Mouse (Mus musculus): ENCODE measurements around the gene Gm9833.
A peak's percentile ranks its signal among the peaks of the same experiment; 100 is the strongest.
"Not testable (repeated sequence)": the region's sequence is repeated elsewhere in the genome, so short reads cannot be mapped to it uniquely, and the experiment has no call there.

The Gm9833 gene

DNA sequence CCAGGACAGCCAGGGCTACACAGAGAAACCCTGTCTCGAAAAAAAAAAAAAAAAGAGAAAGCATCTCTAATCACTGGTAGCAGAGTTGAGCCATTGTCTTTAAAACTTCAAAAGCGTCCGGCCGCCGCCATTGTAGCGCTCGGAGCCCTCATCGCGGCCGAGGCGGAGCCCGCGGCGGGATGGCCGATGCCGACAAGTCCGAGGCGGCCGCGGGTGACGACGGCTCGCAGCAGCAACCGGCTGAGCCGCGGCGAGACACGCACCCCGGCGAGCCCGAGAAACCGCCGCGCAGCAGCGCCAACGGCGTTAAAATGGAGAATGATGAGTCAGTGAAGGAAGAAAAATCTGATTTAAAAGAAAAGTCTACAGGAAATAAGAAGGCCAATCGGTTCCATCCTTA, at the start of gene Gm9833:
Gene Gm9833 (plus strand): TSS at position 117 of the 400 bp plus-strand sequence.
- not testable (repeated sequence) for DNase-seq (ENCODE audit: low read depth, low spot score)

- DNase-seq (ENCODE audit: low read depth, low spot score), result no peak
Observed at GRCm38 (mm10) chr3:10070070-10070469, 17.8 kb upstream of the Gm9833 start.

GRCm38 (mm10) chr3:10075826-10076225, 12.1 kb upstream of the Gm9833 start:
- no peak for DNase-seq (ENCODE audit: low read depth, low spot score)

DNA sequence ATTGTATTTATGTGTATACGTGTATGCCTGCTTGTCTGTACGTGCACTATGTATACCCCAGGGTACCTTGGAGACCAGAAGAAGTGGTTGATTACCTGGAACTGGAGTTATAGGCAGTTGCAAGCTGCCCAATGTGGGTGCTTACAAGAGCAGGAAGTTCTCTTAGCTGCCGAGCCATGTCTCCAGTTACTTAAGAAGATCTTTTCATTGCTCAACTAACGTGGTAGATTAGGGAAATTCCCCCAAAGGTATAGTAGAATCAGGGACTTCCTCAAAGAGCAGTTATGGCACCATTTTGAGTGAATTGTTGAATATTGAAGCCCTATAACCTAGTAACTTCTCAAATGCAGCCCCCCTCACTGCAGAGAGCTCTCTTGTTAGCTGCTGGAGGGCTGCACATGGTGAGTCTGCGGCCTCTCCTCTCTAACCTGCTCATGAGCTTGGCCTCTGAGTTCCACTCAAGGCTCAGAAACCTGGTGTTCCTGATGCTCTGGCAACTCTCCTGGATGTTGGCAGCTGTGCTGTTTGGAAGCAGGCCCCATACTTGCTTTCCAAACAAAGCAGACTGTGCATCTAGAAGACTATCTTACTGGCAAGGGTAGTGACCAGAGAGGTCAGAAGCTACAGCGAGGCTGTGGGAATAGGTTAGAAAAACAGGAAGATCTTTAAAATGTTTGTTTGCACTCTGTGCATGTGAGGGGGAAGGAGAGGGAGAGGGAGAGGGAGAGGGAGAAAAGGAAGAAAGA, 10.6 kb upstream of the Gm9833 start:
- DNase-seq (ENCODE audit: low read depth, low spot score), result peak; percentile 15

GRCm38 (mm10) chr3:10078113-10078512, 9.8 kb upstream of the Gm9833 start:
- no peak for DNase-seq (ENCODE audit: low read depth, low spot score)

GRCm38 (mm10) chr3:10081336-10081735, 6.6 kb upstream of the Gm9833 start:
- no peak for DNase-seq (ENCODE audit: low read depth, low spot score)

DNA sequence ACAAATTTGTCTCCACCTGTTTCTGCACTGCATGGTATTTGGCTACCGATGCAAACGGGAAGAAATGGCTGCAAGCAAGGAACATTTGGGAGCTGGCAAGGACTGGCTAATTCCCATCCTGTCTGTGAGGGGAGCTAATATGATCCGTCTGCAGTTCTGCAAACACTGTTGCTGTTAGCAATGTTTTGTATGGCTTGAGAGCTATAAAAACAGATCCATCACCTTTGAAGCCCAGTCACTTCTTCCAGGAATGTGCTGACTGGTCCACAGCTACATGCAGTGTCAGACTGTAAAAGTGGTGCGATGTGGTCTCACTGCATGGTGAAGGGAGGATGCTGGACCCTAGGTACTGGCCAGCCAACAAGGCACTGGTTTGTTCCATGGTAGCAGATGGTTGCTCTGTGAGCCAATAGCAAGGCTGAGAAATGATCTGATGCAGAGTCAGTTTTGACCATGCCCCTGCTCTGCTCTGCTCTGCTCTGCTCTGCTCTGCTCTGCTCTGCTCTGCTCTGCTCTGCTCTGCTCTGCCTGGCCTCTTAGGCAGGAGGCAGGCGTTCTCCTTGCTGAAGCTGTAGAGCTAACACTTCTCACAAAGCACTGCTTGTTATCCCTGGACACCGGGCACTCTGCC, 5.9 kb upstream of the Gm9833 start:
- no peak for DNase-seq (ENCODE audit: low read depth, low spot score)

DNA sequence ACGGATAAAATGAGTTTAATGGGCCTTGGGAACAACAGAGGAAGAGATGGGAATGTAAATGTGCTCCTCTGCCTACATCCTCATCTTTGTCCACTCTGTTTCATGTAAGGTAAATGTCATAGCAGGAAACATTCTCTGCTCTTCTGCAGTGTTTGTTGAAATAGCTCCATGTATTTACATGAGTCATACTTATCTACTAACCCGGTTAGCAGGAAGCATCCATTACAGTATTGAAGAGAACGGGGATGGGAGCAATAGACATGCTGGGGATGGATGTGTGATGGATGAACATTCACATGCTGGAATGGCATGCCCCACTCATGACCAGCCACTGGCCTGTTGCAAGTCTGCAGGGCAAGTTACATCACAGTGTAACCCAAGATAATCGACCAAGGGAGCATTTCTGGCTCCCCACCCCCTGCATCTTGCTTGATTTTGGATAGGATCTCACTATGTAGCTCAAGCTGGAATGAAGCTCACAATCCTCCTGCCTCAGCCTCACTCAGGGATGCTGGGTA, 5.3 kb upstream of the Gm9833 start:
- no peak for DNase-seq (ENCODE audit: low read depth, low spot score)

- DNase-seq (ENCODE audit: low read depth, low spot score), result no peak
Observed at GRCm38 (mm10) chr3:10084102-10084501, 3.8 kb upstream of the Gm9833 start.

DNA sequence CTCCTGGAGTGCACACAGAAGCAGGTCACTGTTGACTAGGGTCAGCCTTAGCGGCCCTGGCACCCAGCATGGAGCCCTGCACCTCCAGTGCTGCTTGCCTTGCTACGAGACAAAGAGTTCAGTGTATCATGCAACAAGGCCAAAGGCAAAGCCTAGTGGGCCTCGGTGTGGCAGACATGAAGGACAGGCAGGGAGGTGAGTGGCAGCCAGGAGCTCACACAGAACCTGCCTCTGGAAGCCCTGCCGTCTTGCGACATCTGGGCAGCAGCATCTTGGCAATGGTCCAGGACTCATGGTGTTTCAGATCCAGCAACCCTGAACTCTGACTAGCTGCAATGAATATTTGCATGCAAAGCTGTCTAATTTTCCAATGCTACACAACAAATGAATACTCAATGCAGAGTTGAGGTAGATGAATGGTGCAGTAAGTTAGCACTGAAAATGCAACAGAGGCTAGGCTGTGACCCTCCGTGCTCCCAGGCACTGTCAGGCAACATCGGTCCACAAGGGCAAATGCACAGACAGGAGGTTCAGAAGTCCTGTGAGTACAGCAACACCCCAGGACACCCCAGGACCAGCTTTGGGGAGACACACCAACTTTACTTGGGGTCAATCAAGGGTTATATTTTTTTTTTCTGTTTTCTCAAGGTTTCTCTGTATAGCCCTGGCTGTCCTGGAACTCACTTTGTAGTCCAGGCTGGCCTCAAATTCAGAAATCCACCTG, 2.4 kb upstream of the Gm9833 start:
- DNase-seq (ENCODE audit: low read depth, low spot score), result no peak

DNA sequence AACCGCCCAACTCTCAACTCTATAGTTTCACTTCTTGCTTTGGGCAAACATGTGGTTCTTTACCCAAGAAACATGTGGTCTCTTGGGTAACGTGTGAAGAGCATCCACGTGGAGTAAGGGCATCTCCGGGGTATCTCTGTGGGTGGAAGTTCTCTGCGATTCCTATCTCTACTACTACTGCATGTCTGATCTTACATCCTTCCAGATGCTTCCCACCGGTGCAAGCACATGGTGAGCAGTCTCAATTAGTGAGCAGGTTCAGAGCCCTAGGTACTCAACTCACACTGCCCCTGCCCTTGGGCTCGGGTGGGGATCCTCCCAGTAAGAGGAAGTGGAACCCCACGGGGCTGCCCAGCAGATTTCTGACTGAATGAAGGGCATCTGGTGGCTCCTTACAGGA, 399 bp upstream of the Gm9833 start:
- DNase-seq (ENCODE audit: low read depth, low spot score), result no peak

GRCm38 (mm10) chr3:10091616-10092140, 3.8 kb downstream of the Gm9833 start:
- no peak for DNase-seq (ENCODE audit: low read depth, low spot score)

GRCm38 (mm10) chr3:10092499-10092898, 4.6 kb downstream of the Gm9833 start:
- no peak for DNase-seq (ENCODE audit: low read depth, low spot score)

GRCm38 (mm10) chr3:10092914-10093313, 5.0 kb downstream of the Gm9833 start:
- DNase-seq (ENCODE audit: low read depth, low spot score), result no peak

GRCm38 (mm10) chr3:10095076-10095622, 7.2 kb downstream of the Gm9833 start:
- no peak for DNase-seq (ENCODE audit: low read depth, low spot score)

GRCm38 (mm10) chr3:10099756-10100155, 11.8 kb downstream of the Gm9833 start:
- DNase-seq (ENCODE audit: low read depth, low spot score), result no peak

DNA sequence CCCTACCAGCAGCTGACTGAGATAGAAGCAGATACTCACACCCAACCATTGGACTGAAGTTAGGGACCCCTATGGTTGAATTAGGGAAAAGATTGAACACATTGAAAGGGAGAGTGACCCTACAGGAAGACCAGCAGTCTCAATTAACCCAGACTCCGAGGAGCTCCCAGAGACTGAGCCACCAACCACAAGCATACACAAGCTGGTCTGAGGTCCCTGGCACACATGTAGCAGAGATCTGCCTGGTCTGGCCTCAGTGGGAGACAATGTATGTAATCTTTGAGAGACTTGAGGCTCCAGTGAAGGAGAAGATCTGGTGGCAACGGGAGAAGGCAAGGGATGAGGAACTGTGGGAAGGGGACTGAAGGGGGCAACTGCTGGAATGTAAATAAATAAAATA, 23.7 kb downstream of the Gm9833 start:
- no peak for DNase-seq (ENCODE audit: low read depth, low spot score)

- DNase-seq (ENCODE audit: low read depth, low spot score), result no peak
Observed at GRCm38 (mm10) chr3:10112196-10112595, 24.3 kb downstream of the Gm9833 start.

- DNase-seq (ENCODE audit: low read depth, low spot score), result no peak
Observed at GRCm38 (mm10) chr3:10112660-10113059, 24.8 kb downstream of the Gm9833 start.

GRCm38 (mm10) chr3:10116531-10116930, 28.6 kb downstream of the Gm9833 start:
- DNase-seq (ENCODE audit: low read depth, low spot score), result no peak

- no peak for DNase-seq (ENCODE audit: low read depth, low spot score)
Observed at GRCm38 (mm10) chr3:10121232-10121631, 33.3 kb downstream of the Gm9833 start.

All from CD4-positive, CD25-positive, alpha-beta regulatory T cell, adult 2 months (primary cell).